8 mouse cellular contexts compared by ENCODE assay signal in the genomic region with DNA sequence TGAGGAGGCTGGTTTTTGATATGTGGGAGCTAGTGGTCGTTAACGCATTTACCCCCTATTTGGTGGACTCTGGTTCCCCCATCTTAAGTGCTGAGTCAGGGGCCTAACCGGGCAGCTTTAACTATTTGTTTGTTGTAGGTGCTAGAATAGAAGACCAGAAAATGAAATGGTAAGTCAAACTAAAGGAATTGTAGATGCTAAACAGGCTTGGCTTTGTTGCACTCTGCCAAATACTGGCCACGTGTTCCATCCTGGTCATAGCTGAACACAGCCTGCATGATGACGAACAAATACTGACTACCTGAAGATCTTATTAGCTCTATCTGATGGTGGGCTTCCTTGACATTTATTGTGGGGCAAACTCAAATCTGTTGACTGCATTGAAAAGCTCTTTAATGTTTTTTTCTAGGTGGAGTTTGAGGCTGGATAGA. TPM values are rescaled to one million over a fixed set of nuclear protein-coding genes. Genes with fewer than 3 reads are reported as not detected.
DNase-seq lines count a peak whose midpoint lies in the region; ATAC-seq and TF ChIP-seq lines count a peak whose summit lies in the region.

No protein-coding gene starts in this region.

- ATAC-seq in kidney, embryonic 14.5 days (ENCODE audit: low FRiP score, low TSS enrichment): no peak
- no peak for ATAC-seq in embryonic facial prominence, embryonic 12.5 days (ENCODE audit: insufficient number of reproducible peaks, insufficient read depth, low FRiP score, low TSS enrichment)
- no peak for ATAC-seq in intestine, postnatal 0 days
- ATAC-seq in neural tube, embryonic 13.5 days (ENCODE audit: low read depth): no peak

- in situ Hi-C loops in ES-E14 (cut with MboI; ENCODE audit: low sequenced_read_pairs in 2 of 2, unreplicated experiment in 2 of 2): no loop called here

- peak overlapping the region; percentile 82 for H3K4me2 ChIP-seq in kidney, embryonic 14.5 days (replicated peaks; ENCODE audit: low read depth, low read length)
- H3K4me2 ChIP-seq in embryonic facial prominence, embryonic 12.5 days (replicated peaks): peak overlapping the region; percentile 66
- H3K4me2 ChIP-seq in intestine, postnatal 0 days (replicated peaks; ENCODE audit: low read depth): peak overlapping the region; percentile 66
- H3K4me2 ChIP-seq in neural tube, embryonic 13.5 days: peak overlapping the region; percentile 80

- 0% methylated on average over 5 of the region's 5 CpGs for WGBS in kidney, embryonic 14.5 days
- WGBS in embryonic facial prominence, embryonic 12.5 days: under 1% methylated on average over 5 of the region's 5 CpGs
- WGBS in intestine, postnatal 0 days: 1% methylated on average over 5 of the region's 5 CpGs
- WGBS in neural tube, embryonic 13.5 days: 0% methylated on average over 5 of the region's 5 CpGs

- DNase-seq in kidney, postnatal 36 days: no peak
- DNase-seq in ES-E14 (ENCODE audit: low read depth, low spot score): peak; percentile 29
- no peak for DNase-seq in right cerebral cortex, postnatal 25 days
- no peak for DNase-seq in natural killer cell, adult 2 months (ENCODE audit: low spot score in 2 of 2)

- peaks cover 2% of the 10 kb centered on the region; the same call in 1 of the 2 replicates for H3K4me1 ChIP-seq in kidney, embryonic 14.5 days (ENCODE audit: control insufficient read depth, insufficient read depth, low read length)
- H3K4me1 ChIP-seq in ES-E14 (ENCODE audit: control insufficient read depth in 2 of 2, insufficient read depth in 2 of 2, low read length in 2 of 2, poor library complexity in 1 of 2): peaks cover 0 to 2% of the 10 kb centered on the region in 2 experiments; a peak in 1 of 4 replicates
- H3K4me1 ChIP-seq in embryonic facial prominence, embryonic 12.5 days: peaks cover 13% of the 10 kb centered on the region
- H3K4me1 ChIP-seq in intestine, postnatal 0 days (replicated peaks; ENCODE audit: control insufficient read depth, insufficient read depth, low read length): no peaks in the 10 kb centered on the region
- peaks cover 46% of the 10 kb centered on the region for H3K4me1 ChIP-seq in neural tube, embryonic 13.5 days (replicated peaks)

- H3K4me3 ChIP-seq in kidney, embryonic 14.5 days (ENCODE audit: low read length): peak overlapping the region; percentile 92
- peak overlapping the region; percentile 67 to 88 for H3K4me3 ChIP-seq in ES-E14 (ENCODE audit: insufficient read depth in 1 of 2, low read depth in 1 of 2, low read length in 2 of 2, poor library complexity in 1 of 2, severe bottlenecking in 1 of 2)
- peak overlapping the region; percentile 84 for H3K4me3 ChIP-seq in embryonic facial prominence, embryonic 12.5 days
- peak overlapping the region; percentile 90 for H3K4me3 ChIP-seq in intestine, postnatal 0 days (ENCODE audit: low read depth, low read length)
- H3K4me3 ChIP-seq in neural tube, embryonic 13.5 days: peak overlapping the region; percentile 82

- peak overlapping the region; percentile 97 for H3K9ac ChIP-seq in kidney, embryonic 14.5 days (ENCODE audit: low read depth, low read length)
- peak overlapping the region; percentile 97 for H3K9ac ChIP-seq in ES-E14 (ENCODE audit: insufficient read depth, low read depth, low read length, poor library complexity, severe bottlenecking)
- H3K9ac ChIP-seq in embryonic facial prominence, embryonic 12.5 days: peak overlapping the region; percentile 93
- peak overlapping the region; percentile 76 for H3K9ac ChIP-seq in intestine, postnatal 0 days (ENCODE audit: low read depth, low read length)
- H3K9ac ChIP-seq in neural tube, embryonic 13.5 days: peak overlapping the region; percentile 99

- H3K9me3 ChIP-seq in kidney, embryonic 14.5 days (ENCODE audit: control insufficient read depth, low read length): no peaks in the 10 kb centered on the region
- H3K9me3 ChIP-seq in ES-E14 (ENCODE audit: control insufficient read depth, insufficient read depth, low read depth, low read length): no peaks in the 10 kb centered on the region
- H3K9me3 ChIP-seq in embryonic facial prominence, embryonic 12.5 days: no peaks in the 10 kb centered on the region
- no peaks in the 10 kb centered on the region for H3K9me3 ChIP-seq in intestine, postnatal 0 days (ENCODE audit: control insufficient read depth)
- no peaks in the 10 kb centered on the region for H3K9me3 ChIP-seq in neural tube, embryonic 13.5 days

- H3K27ac ChIP-seq in kidney, embryonic 14.5 days (ENCODE audit: low read depth, low read length): peak overlapping the region; percentile 91
- H3K27ac ChIP-seq in ES-E14 (ENCODE audit: insufficient read depth, low read depth, low read length, poor library complexity, severe bottlenecking): peak overlapping the region; percentile 97; the same call in 1 of the 2 replicates
- peak overlapping the region; percentile 92 for H3K27ac ChIP-seq in embryonic facial prominence, embryonic 12.5 days
- 0 out of 2 replicates have a peak overlapping the region, but pooled peaks have one; percentile 97 for H3K27ac ChIP-seq in intestine, postnatal 0 days (ENCODE audit: low read depth, low read length)
- peak overlapping the region; percentile 92 for H3K27ac ChIP-seq in neural tube, embryonic 13.5 days (replicated peaks)

- peaks cover 57% of the 10 kb centered on the region for H3K36me3 ChIP-seq in kidney, embryonic 14.5 days (ENCODE audit: control insufficient read depth, insufficient read depth, low read length)
- peaks cover 34% of the 10 kb centered on the region for H3K36me3 ChIP-seq in ES-E14 (ENCODE audit: control insufficient read depth, insufficient read depth, low read length, poor library complexity, severe bottlenecking)
- peaks cover 42% of the 10 kb centered on the region for H3K36me3 ChIP-seq in embryonic facial prominence, embryonic 12.5 days
- peaks cover 30% of the 10 kb centered on the region for H3K36me3 ChIP-seq in intestine, postnatal 0 days (ENCODE audit: control insufficient read depth, insufficient read depth)
- peaks cover 54% of the 10 kb centered on the region for H3K36me3 ChIP-seq in neural tube, embryonic 13.5 days

- no peak for TF ChIP-seq CTCF in intestine, postnatal 0 days (IDR thresholded peaks at IDR 0.05; ENCODE audit: low read depth)

- no peaks in the 10 kb centered on the region for H3K27me3 ChIP-seq in kidney, embryonic 14.5 days (ENCODE audit: control insufficient read depth, insufficient read depth, low read length)
- H3K27me3 ChIP-seq in embryonic facial prominence, embryonic 12.5 days: no peaks in the 10 kb centered on the region
- no peaks in the 10 kb centered on the region for H3K27me3 ChIP-seq in intestine, postnatal 0 days (replicated peaks; ENCODE audit: control insufficient read depth, insufficient read depth, low read length)
- H3K27me3 ChIP-seq in neural tube, embryonic 13.5 days: no peaks in the 10 kb centered on the region

TF ChIP-seq in ES-E14, 5 proteins besides CTCF, POLR2A, EP300 and RAD21:
- no peak for TF ChIP-seq ZC3H11A (IDR thresholded peaks at IDR 0.05; ENCODE audit: borderline replicate concordance, low read depth, low read length)
- TF ChIP-seq HCFC1 (IDR thresholded peaks at IDR 0.05; ENCODE audit: borderline replicate concordance, insufficient read depth, low read length): no peak
- TF ChIP-seq CHD2 (IDR thresholded peaks at IDR 0.05; ENCODE audit: low read depth, low read length): no peak
- TF ChIP-seq MAFK (IDR thresholded peaks at IDR 0.05; ENCODE audit: insufficient read depth, low read depth, low read length): no peak
- TF ChIP-seq ZNF384 (IDR thresholded peaks at IDR 0.05; ENCODE audit: low read depth, low read length): no peak

RNA-seq across cellular contexts. Expression of gene Zbtb37, which starts 1.8 kb away (rescaled TPM):
- polyA plus RNA-seq in kidney, embryonic 14.5 days (2014; fragmentation: Nextera tagmentation; extraction: Ambion mirVana): 11.0 and 13.3 TPM in 2 replicates
- 10.7 and 13.0 TPM in 2 replicates for total RNA-seq in ES-E14 (2012; rRNA removed)
- 8.9 and 9.4 TPM in 2 replicates for polyA plus RNA-seq in embryonic facial prominence, embryonic 12.5 days (2016; fragmentation: Nextera tagmentation; extraction: Ambion mirVana)
- polyA plus RNA-seq in intestine, postnatal 0 days (2015; fragmentation: Nextera tagmentation; extraction: Ambion mirVana): 2.0 and 4.0 TPM in 2 replicates
- polyA plus RNA-seq in neural tube, embryonic 13.5 days (2015; fragmentation: Nextera tagmentation; extraction: Ambion mirVana): 11.9 and 12.3 TPM in 2 replicates

RNA-seq across cellular contexts. Expression of gene Dars2, which starts 34.0 kb away (rescaled TPM):
- polyA plus RNA-seq in kidney, embryonic 14.5 days (2014; fragmentation: Nextera tagmentation; extraction: Ambion mirVana): 26.6 and 45.4 TPM in 2 replicates
- total RNA-seq in ES-E14 (2012; rRNA removed): 38.7 and 39.8 TPM in 2 replicates
- 32.5 and 35.2 TPM in 2 replicates for polyA plus RNA-seq in embryonic facial prominence, embryonic 12.5 days (2016; fragmentation: Nextera tagmentation; extraction: Ambion mirVana)
- 14.7 and 15.3 TPM in 2 replicates for polyA plus RNA-seq in intestine, postnatal 0 days (2015; fragmentation: Nextera tagmentation; extraction: Ambion mirVana)
- 25.2 and 28.7 TPM in 2 replicates for polyA plus RNA-seq in neural tube, embryonic 13.5 days (2015; fragmentation: Nextera tagmentation; extraction: Ambion mirVana)

RNA-seq across cellular contexts. Expression of gene Cenpl, which starts 34.1 kb away (rescaled TPM):
- polyA plus RNA-seq in kidney, embryonic 14.5 days (2014; fragmentation: Nextera tagmentation; extraction: Ambion mirVana): 32.7 and 36.2 TPM in 2 replicates
- 5.1 and 6.2 TPM in 2 replicates for total RNA-seq in ES-E14 (2012; rRNA removed)
- 31.9 and 32.3 TPM in 2 replicates for polyA plus RNA-seq in embryonic facial prominence, embryonic 12.5 days (2016; fragmentation: Nextera tagmentation; extraction: Ambion mirVana)
- polyA plus RNA-seq in intestine, postnatal 0 days (2015; fragmentation: Nextera tagmentation; extraction: Ambion mirVana): 10.0 and 11.0 TPM in 2 replicates
- 10.2 and 10.9 TPM in 2 replicates for polyA plus RNA-seq in neural tube, embryonic 13.5 days (2015; fragmentation: Nextera tagmentation; extraction: Ambion mirVana)

RNA-seq across cellular contexts. Expression of gene Serpinc1, which starts 58.0 kb away (rescaled TPM):
- 1.9 and 2.2 TPM in 2 replicates for polyA plus RNA-seq in kidney, embryonic 14.5 days (2014; fragmentation: Nextera tagmentation; extraction: Ambion mirVana)
- 0.89 and 1.4 TPM in 2 replicates for total RNA-seq in ES-E14 (2012; rRNA removed)
- 2.9 TPM in 2 replicates for polyA plus RNA-seq in embryonic facial prominence, embryonic 12.5 days (2016; fragmentation: Nextera tagmentation; extraction: Ambion mirVana)
- 1.1 TPM in 2 replicates for polyA plus RNA-seq in intestine, postnatal 0 days (2015; fragmentation: Nextera tagmentation; extraction: Ambion mirVana)
- polyA plus RNA-seq in neural tube, embryonic 13.5 days (2015; fragmentation: Nextera tagmentation; extraction: Ambion mirVana): 2.6 and 3.2 TPM in 2 replicates
